Mouse (Mus musculus) adipose tissue, adult 10 weeks (tissue): ENCODE measurements around the gene 1110057P08Rik. TPM values are rescaled to one million over a fixed set of nuclear protein-coding genes. Genes with fewer than 3 reads are reported as not detected.

Experiments used
- polyA plus RNA-seq: library from polyadenylated mRNA; stranded (reverse); fragments of 350-450 nt; fragmentation: Illumina TruSeq; extraction: RNeasy Lipid Tissue Mini Kit (QIAGEN cat#74804); gene quantifications from one replicate; pipeline ENCODE4 v1.2.3, GENCODE M21; 2014; ENCODE audit warnings: low read depth, low replicate concordance

Gene 1110057P08Rik
- not detected for polyA plus RNA-seq

DNA sequence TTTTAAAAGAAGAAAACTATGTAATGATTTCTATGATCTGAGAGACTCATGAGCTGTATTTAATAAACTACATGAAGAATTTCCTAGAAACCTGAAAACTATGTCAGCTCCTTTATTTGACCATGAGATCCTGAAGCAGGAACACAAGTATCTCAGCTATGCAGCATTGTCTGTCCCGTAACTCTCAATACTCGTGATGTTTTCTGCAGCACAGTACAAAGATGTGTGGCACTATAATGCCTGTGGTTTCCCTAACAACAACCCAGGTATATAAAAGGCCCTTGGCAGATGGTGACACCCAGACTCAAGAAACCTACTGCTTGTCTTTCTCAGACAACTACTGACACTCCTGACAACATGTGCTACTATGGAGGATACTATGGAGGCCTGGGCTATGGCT, at the start of gene 1110057P08Rik:
Gene 1110057P08Rik, plus strand, starts transcription at position 301 of the 400 bp plus-strand sequence.

DNA sequence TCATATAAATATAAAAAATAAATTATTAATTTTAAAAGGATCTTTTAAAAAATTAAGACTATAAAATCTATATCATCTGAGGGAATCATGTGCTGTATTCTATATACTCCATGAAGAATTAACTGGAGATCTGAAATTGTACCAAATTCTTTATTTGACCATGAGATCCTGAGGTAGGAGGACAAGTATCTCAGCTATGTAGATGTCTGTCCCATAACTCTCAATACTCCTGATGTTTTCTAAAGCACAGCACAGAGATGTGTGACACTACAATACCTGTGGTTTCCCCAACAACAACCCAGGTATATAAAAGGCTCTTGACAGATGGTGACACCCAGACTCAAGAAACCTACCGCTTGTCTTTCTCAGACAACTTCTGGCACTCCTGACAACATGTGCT, 34.0 kb upstream of the 1110057P08Rik start, which contains the start of gene Gm6358:
Gene Gm6358, plus strand, starts transcription at position 301 of the 400 bp plus-strand sequence.

DNA sequence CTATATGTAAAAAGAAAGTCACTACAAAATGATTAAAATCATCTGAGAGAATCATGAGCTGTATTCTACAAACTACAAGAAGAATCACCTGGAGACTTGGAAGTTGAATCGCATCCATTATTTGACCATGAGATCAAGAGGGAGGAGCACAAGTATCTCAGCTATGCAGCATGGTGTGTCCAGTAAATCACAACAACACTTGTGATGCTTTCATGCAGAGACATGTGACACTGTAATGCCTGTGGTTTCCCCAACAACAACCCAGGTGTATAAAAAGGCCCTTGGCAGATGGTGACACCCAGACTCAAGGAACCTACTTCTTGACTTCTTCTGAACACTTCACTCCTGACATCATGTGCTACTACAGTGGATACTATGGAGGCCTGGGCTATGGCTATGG, 23.7 kb upstream of the 1110057P08Rik start, which contains the start of gene Gm10061:
Gene Gm10061, plus strand, starts transcription at position 301 of the 400 bp plus-strand sequence.

DNA sequence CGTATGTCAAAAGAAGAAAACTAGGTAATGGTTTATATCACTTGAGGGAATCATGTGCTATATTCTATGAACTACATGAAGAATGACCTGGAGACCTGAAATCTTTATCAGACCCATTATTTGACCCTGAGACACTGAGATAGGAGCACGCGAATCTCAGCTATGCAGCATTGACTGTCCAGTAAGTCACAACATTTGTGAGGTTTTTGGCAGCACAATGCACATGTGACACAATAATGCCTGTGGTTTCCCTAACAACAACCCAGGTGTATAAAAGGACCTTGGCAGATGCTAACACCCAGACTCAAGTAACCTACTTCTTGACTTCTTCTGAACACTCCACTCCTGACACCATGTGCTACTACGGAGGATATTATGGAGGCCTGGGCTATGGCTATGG, 16.9 kb upstream of the 1110057P08Rik start, which contains the start of gene Gm9789:
Gene Gm9789, plus strand, starts transcription at position 301 of the 400 bp plus-strand sequence.

DNA sequence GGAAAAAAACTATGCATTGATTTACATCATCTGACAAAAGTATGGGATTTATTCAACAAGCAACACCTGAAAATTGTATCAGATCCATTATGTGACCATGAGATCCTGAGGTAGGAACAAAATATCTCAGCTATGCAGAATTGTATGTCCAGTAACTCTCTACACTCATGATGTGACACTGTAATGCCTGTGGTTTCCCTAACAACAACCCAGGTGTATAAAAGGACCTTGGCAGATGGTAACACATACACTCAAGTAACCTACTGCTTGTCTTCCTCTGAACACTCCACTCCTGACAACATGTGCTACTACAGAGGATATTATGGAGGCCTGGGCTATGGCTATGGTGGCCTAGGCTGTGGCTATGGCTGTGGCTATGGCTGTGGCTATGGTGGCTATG, 5.3 kb upstream of the 1110057P08Rik start, which contains the start of gene Gm7735:
Gene Gm7735, plus strand, starts transcription at position 301 of the 400 bp plus-strand sequence.

DNA sequence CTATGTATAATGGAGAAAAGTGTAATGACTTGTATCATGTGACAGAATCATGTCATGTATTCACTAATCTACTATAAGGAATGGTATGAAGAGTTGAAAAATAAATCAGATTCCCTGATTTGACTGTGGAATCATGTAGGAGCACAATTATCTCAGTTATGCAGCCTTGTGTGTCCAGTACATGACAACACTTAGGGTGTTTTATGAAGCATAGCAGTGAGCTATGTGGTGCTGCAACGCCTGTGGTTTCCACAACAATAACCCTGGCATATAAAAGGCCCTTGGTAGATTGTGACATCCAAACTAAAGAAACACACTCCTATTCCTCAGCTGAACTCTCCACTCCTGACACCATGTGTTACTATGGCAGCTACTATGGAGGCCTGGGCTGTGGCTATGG, 31.0 kb downstream of the 1110057P08Rik start, which contains the start of gene Krtap20-2:
Gene Krtap20-2, plus strand, starts transcription at position 301 of the 400 bp plus-strand sequence.

Other genes starting within 250 kb of the 1110057P08Rik start
- not detected for gene Krtap19-9b, start 242.5 kb upstream of the 1110057P08Rik start, polyA plus RNA-seq
- gene Krtap16-3, start 211.9 kb upstream of the 1110057P08Rik start, polyA plus RNA-seq: not detected
- gene Krtap22-2, start 164.0 kb upstream of the 1110057P08Rik start, polyA plus RNA-seq: not detected
- not detected for gene Gm10229, start 159.5 kb upstream of the 1110057P08Rik start, polyA plus RNA-seq
- not detected for gene Krtap6-1, start 143.0 kb upstream of the 1110057P08Rik start, polyA plus RNA-seq
- not detected for gene Gm10228, start 133.3 kb upstream of the 1110057P08Rik start, polyA plus RNA-seq
- not detected for gene Krtap6-5, start 126.9 kb upstream of the 1110057P08Rik start, polyA plus RNA-seq
- not detected for gene 1110025L11Rik, start 110.7 kb upstream of the 1110057P08Rik start, polyA plus RNA-seq
- not detected for gene Krtap6-3, start 90.7 kb upstream of the 1110057P08Rik start, polyA plus RNA-seq
- not detected for gene Gm6358, start 33.9 kb upstream of the 1110057P08Rik start, polyA plus RNA-seq
- gene Gm10061, start 23.6 kb upstream of the 1110057P08Rik start, polyA plus RNA-seq: not detected
- gene Gm9789, start 16.8 kb upstream of the 1110057P08Rik start, polyA plus RNA-seq: not detected
- gene Gm7735, start 5.2 kb upstream of the 1110057P08Rik start, polyA plus RNA-seq: not detected
- gene Krtap20-2, start 31.1 kb downstream of the 1110057P08Rik start, polyA plus RNA-seq: not detected
- not detected for gene Krtap21-1, start 229.1 kb downstream of the 1110057P08Rik start, polyA plus RNA-seq
- not detected for gene Krtap6-2, start 245.4 kb downstream of the 1110057P08Rik start, polyA plus RNA-seq